Mouse (Mus musculus) heart, postnatal 0 days (tissue): Measurements from ENCODE around the gene Gal3st3. TPM values are rescaled to one million over a fixed set of nuclear protein-coding genes. Genes with fewer than 3 reads are reported as not detected.

ENCODE experiments used
- ATAC-seq: fragments of 200-750 bp; cut with Nextera tagmentation; 2 replicates; pipeline ENCODE4 v1.8.0; 2017; ENCODE audit warnings: low read depth, moderate number of reproducible peaks, moderate library complexity; ENCODE audit not compliant: insufficient read depth
- DNase-seq: peaks from one replicate; pipeline ENCODE4 v3.0.0-alpha.2; 2016; ENCODE audit warnings: low spot score
- H3K27ac ChIP-seq: fragments of 300-500 bp; sonication (generic); 2 replicates; pipeline ENCODE4 v1.5.1; 2014; ENCODE audit warnings: low read depth, mild to moderate bottlenecking
- H3K27me3 ChIP-seq: fragments of 300-500 bp; sonication (generic); 2 replicates; pipeline ENCODE4 v1.6.1; 2014; ENCODE audit warnings: low read length, mixed read lengths; ENCODE audit not compliant: control insufficient read depth, insufficient read depth
- H3K36me3 ChIP-seq: fragments of 300-500 bp; sonication (generic); replicated peaks from 2 replicates; pipeline ENCODE4 v1.6.1; 2014; ENCODE audit warnings: low read length, mixed read lengths; ENCODE audit not compliant: control insufficient read depth, insufficient read depth
- H3K4me1 ChIP-seq: fragments of 300-500 bp; sonication (generic); 2 replicates; pipeline ENCODE4 v1.6.1; 2014; ENCODE audit warnings: antibody characterized with exemption; ENCODE audit not compliant: control insufficient read depth, insufficient read depth
- H3K4me2 ChIP-seq: fragments of 300-500 bp; sonication (generic); 2 replicates; pipeline ENCODE4 v1.6.1; 2014; ENCODE audit warnings: low read depth, mild to moderate bottlenecking, low read length, moderate library complexity
- H3K4me3 ChIP-seq: fragments of 300-500 bp; sonication (generic); 2 replicates; pipeline ENCODE4 v1.5.1; 2014; ENCODE audit warnings: low read depth, low read length
- H3K9ac ChIP-seq: fragments of 300-500 bp; sonication (generic); replicated peaks from 2 replicates; pipeline ENCODE4 v1.6.1; 2014; ENCODE audit warnings: low read depth, low read length, mixed read lengths
- H3K9me3 ChIP-seq: fragments of 300-500 bp; sonication (generic); replicated peaks from 2 replicates; pipeline ENCODE4 v1.6.1; 2016; ENCODE audit warnings: low read length; ENCODE audit not compliant: control insufficient read depth
- CTCF ChIP-seq: IDR thresholded peaks from 2 replicates; pipeline ENCODE4 v1.5.1; 2016; ENCODE audit warnings: antibody characterized with exemption, control low read depth, low read depth
- EP300 ChIP-seq: IDR thresholded peaks from 2 replicates; pipeline ENCODE4 v1.6.1; 2016; ENCODE audit warnings: antibody characterized with exemption, low read depth
- WGBS: fragments of 180-500 bp; shearing (Covaris S2); extraction: QIAGEN DNeasy Blood & Tissue Kit; methylation state at CpG from one replicate; pipeline ENCODE4 v1.1.7; 2014; 5-methylcytosine and 5-hydroxymethylcytosine counted together
- polyA plus RNA-seq: library from polyadenylated mRNA; unstranded; fragments of >200 nt; fragmentation: Nextera tagmentation; extraction: Ambion mirVana; gene quantifications from 2 replicates; pipeline ENCODE4 v1.2.1, GENCODE M21; 2015
- total RNA-seq: library from RNA; depleted of rRNA; stranded (reverse); fragments of >200 nt; gene quantifications from 2 replicates; pipeline ENCODE4 v1.2.3, GENCODE M21; 2014; ENCODE audit warnings: low replicate concordance

Gene Gal3st3
- total and polyA plus RNA-seq, 2 experiments from 2014 or later = 4.0 to 5.1 TPM

GRCm38 (mm10) chr19:5274641-5275040, 23.5 kb upstream of the Gal3st3 start:
- Histone ChIP-seq H3K4me3 (no peak overlapping the region), H3K27me3 (no peaks in the 10 kb centered on the region), H3K9ac (no peak overlapping the region), H3K36me3 (peaks cover 45% of the 10 kb centered on the region), H3K4me1 (peaks cover 12% of the 10 kb centered on the region), H3K4me2 (no peak overlapping the region), H3K9me3 (no peaks in the 10 kb centered on the region), H3K27ac (peak overlapping the region; percentile 93)
- ATAC-seq = no peak
- DNase-seq = no peak
- TF ChIP-seq CTCF = no peak
- no peak for TF ChIP-seq EP300
- 88% methylated on average over 13 of the region's 13 CpGs for WGBS

GRCm38 (mm10) chr19:5275736-5276135, 22.4 kb upstream of the Gal3st3 start:
- Histone ChIP-seq H3K4me3 (no peak overlapping the region), H3K9ac (no peak overlapping the region), H3K9me3 (no peaks in the 10 kb centered on the region), H3K4me1 (peaks cover 12% of the 10 kb centered on the region), H3K27ac (no peak overlapping the region), H3K27me3 (no peaks in the 10 kb centered on the region), H3K4me2 (no peak overlapping the region), H3K36me3 (peaks cover 51% of the 10 kb centered on the region)
- WGBS = 89% methylated on average over 5 of the region's 5 CpGs
- ATAC-seq (no peak), DNase-seq (no peak)
- no peak for TF ChIP-seq CTCF
- no peak for TF ChIP-seq EP300

GRCm38 (mm10) chr19:5276531-5276930, 21.6 kb upstream of the Gal3st3 start:
- H3K36me3 ChIP-seq = peaks cover 59% of the 10 kb centered on the region
- H3K9me3 ChIP-seq = no peaks in the 10 kb centered on the region
- DNase-seq = no peak
- TF ChIP-seq CTCF = no peak
- no peak for TF ChIP-seq EP300
- H3K27ac ChIP-seq = no peak overlapping the region
- H3K4me2 ChIP-seq = no peak overlapping the region
- no peaks in the 10 kb centered on the region for H3K27me3 ChIP-seq
- WGBS = 90% methylated on average over 2 of the region's 2 CpGs
- no peak overlapping the region for H3K9ac ChIP-seq
- H3K4me3 ChIP-seq = no peak overlapping the region
- peaks cover 12% of the 10 kb centered on the region for H3K4me1 ChIP-seq
- ATAC-seq = no peak

GRCm38 (mm10) chr19:5277140-5277539, 21.0 kb upstream of the Gal3st3 start:
- no peaks in the 10 kb centered on the region for H3K27me3 ChIP-seq
- peaks cover 12% of the 10 kb centered on the region for H3K4me1 ChIP-seq
- TF ChIP-seq EP300 (no peak), CTCF (peak; percentile 29)
- no peak for DNase-seq
- no peak overlapping the region for H3K4me3 ChIP-seq
- no peaks in the 10 kb centered on the region for H3K9me3 ChIP-seq
- peaks cover 59% of the 10 kb centered on the region for H3K36me3 ChIP-seq
- no peak overlapping the region for H3K27ac ChIP-seq
- H3K9ac ChIP-seq = no peak overlapping the region
- ATAC-seq = no peak
- 99% methylated on average over 3 of the region's 3 CpGs for WGBS
- H3K4me2 ChIP-seq = no peak overlapping the region

- Histone ChIP-seq H3K9me3 (no peaks in the 10 kb centered on the region), H3K27me3 (no peaks in the 10 kb centered on the region), H3K4me1 (peaks cover 11% of the 10 kb centered on the region), H3K9ac (no peak overlapping the region), H3K4me2 (no peak overlapping the region), H3K36me3 (peaks cover 70% of the 10 kb centered on the region), H3K27ac (no peak overlapping the region), H3K4me3 (no peak overlapping the region)
- 80% methylated on average over 8 of the region's 8 CpGs for WGBS
- ATAC-seq (no peak), DNase-seq (no peak)
- TF ChIP-seq EP300 = no peak
- no peak for TF ChIP-seq CTCF
Measured at GRCm38 (mm10) chr19:5278381-5278780, 19.8 kb upstream of the Gal3st3 start.
